Mouse (Mus musculus) Patski (cell line): ENCODE measurements around the gene Dhx16. TPM values are rescaled to one million over a fixed set of nuclear protein-coding genes. Genes with fewer than 3 reads are reported as not detected.

Experiments used
- ATAC-seq: fragments of 100-300 bp; one replicate; pipeline ENCODE4 v1.8.0; 2021
- CTCF ChIA-PET: fragments of 350-600 bp; sonication (Branson Sonifier 250); formaldehyde crosslinking; loops from one replicate; lab custom pipeline; 2022; ENCODE audit warnings: inconsistent platforms; lab: Charles Lee
- POLR2A ChIA-PET: fragments of 350-600 bp; sonication (Branson Sonifier 250); formaldehyde crosslinking; loops from one replicate; lab custom pipeline; 2022; ENCODE audit warnings: antibody characterized with exemption, inconsistent platforms; lab: Charles Lee
- DNase-seq: peaks from one replicate; pipeline ENCODE4 v3.0.0-alpha.2; 2011; ENCODE audit warnings: low read depth, low spot score
- H3K27me3 ChIP-seq: fragments of 371-371 bp; one replicate; pipeline ENCODE4 v1.5.1; 2021
- CTCF ChIP-seq: fragments of 100-300 bp; IDR thresholded peaks from one replicate; pipeline ENCODE4 v1.5.1; 2021
- in situ Hi-C: fragments of 300-500 bp; cut with MboI; formaldehyde crosslinking; loops from 3 replicates; pipeline ENCODE4 v1.11.1; 2018; ENCODE audit warnings: low pct_unique_long_range_greater_than_20kb, mixed read lengths
- polyA plus RNA-seq: library from polyadenylated mRNA; unstranded; gene quantifications from one replicate; pipeline ENCODE4 v1.2.3, GENCODE M21; 2021

The Dhx16 gene
- polyA plus RNA-seq, 1 experiment from 2014 or later, result 68.9 TPM

DNA sequence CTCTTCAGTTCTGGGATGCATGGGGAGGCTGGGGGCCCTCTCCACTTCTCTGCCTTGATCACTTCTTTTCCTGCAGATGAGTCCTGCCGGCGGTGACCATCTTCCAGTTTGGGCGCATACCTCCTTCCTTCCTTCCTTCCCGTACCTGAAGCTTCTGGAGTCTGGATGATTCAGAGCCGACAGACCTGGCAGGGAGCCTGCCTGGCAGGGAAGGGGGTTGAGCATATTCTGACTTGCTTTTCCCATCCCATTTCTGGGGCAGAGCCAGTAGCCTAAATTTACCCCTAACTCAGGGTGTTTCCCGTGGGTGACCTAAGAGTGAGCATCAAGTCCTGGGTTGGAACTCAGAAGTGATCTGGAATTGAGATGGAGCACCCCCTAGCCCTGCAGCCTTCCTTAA, 4.9 kb upstream of the Dhx16 start:
- in situ Hi-C loops, result loop anchor here (5.0 to 10.0 kb wide), 2 partner anchors 37 to 290 kb away; partner anchors contain the start of gene Tubb5
- no peaks in the 10 kb centered on the region for H3K27me3 ChIP-seq
- TF ChIP-seq CTCF, result no peak
- ChIA-PET POLR2A (interaction anchor here (2.0 to 2.8 kb wide), 2 partner anchors 39 to 42 kb away, joined by 7 to 19 read pairs; no protein-coding TSS in a partner anchor), CTCF (interaction anchor here (0.9 to 3.6 kb wide), 9 partner anchors 13 to 136 kb away, joined by 3 to 39 read pairs (median 9); partner anchors contain the start of genes 2310061I04Rik, Mdc1, Nrm and Tubb5)
- ATAC-seq (no peak), DNase-seq (no peak)

DNA sequence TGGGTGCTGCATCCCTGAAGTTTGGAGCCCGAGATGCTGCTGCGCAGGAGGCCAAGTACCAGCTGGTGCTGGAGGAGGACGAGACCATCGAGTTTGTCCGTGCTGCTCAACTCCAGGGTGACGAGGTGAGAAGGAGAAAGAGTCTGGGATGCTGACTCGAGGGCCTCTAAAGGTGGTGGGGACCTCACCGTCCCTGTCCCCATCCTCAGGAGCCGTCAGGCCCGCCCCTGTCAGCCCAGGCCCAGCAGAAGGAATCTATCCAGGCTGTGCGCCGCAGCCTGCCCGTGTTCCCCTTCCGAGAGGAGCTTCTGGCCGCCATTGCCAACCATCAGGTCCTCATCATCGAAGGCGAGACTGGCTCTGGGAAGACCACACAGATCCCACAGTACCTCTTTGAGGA, 3.3 kb downstream of the Dhx16 start:
- no peak for DNase-seq
- CTCF ChIA-PET, result interaction anchor here (1.0 kb wide), 1 partner anchor 45 kb away, joined by 3 read pairs; no protein-coding TSS in a partner anchor
- ATAC-seq, result no peak
- POLR2A ChIA-PET, result interaction anchor here (1.1 kb wide), 1 partner anchor 11 kb away, joined by 3 read pairs; no protein-coding TSS in a partner anchor
- in situ Hi-C loops, result no loop called here
- TF ChIP-seq CTCF, result no peak
- H3K27me3 ChIP-seq, result no peaks in the 10 kb centered on the region

DNA sequence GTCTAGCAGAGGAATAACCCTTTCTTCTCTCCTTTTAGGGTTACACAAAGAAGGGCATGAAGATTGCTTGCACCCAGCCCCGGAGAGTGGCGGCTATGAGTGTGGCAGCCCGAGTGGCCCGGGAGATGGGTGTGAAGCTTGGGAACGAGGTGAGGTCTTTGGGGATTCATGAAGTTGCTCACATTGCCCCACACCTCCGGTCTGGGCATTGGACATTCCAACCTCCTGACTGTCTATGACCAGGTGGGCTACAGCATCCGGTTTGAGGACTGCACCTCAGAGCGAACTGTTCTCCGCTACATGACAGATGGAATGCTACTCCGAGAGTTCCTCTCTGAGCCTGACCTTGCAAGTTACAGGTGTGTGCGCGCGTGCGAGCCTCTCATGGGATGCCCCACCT, 4.2 kb downstream of the Dhx16 start:
- ChIA-PET POLR2A (no interaction called here), CTCF (no interaction called here)
- in situ Hi-C loops, result no loop called here

DNA sequence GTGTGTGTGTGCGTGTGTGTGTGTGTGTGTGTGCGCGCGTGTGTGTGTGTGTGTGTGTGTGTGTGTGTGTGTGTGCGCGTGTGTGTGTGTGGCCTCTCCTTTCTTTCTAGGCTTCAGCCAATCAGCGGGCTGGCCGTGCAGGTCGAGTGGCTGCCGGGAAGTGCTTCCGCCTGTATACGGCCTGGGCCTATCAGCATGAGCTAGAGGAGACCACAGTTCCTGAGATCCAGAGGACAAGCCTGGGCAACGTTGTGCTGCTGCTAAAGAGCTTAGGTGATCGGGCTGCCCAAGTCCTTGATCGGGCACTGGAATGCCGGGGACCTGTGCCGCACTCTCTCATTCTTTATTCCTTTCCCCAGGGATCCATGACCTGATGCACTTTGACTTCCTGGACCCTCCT, 8.1 kb downstream of the Dhx16 start:
- POLR2A ChIA-PET, result no interaction called here

More for the DNA sequence above, 4.2 kb downstream of the Dhx16 start:
- no peak for TF ChIP-seq CTCF
- DNase-seq (no peak), ATAC-seq (no peak)
- no peaks in the 10 kb centered on the region for H3K27me3 ChIP-seq

DNA sequence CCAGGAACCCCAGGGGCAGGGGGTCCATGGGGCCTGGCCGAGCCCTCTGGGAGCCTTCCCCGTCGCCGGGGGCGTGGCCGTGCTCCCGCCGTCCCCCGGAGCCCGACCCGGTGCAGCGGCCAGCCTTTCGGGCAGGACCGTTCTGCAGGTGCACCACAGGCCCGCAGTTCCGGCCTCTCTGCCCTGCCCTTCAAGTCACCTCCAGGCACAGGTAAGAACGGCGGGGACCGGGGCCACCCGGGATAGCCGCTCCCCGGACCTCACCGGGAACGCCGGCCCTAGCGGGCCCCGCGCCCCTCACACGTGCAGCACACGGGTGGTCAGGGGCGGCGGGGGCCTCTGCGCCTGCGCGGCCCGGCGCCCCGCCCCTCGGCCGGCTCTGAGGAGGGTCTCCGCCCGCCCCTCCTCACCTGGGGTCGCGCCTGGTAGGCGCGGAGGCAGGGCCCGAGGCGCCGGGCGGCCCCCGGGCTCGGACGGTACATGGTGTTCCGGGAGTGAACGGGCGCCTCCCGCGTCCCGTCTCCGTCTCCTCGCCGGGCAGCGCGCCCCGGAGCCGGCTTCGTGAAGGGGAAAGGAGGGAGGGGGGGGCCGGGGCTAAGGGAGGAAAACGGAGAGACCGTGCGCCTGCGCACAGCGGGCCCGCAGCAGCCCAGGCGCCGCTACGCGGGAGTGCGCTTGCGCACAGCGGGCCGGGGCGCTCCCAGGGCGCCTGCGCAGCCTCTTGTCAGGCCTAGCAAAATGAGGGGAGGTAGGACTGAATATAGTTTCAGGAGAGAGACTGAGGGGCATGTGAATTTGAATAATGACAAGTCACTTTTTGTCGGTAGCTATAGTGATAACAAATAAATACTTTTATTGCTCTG, 17.4 kb downstream of the Dhx16 start, which contains the start of gene 2310061I04Rik:
2310061I04Rik (minus strand) TSS at position 651 of the 863 bp plus-strand sequence.
- no peaks in the 10 kb centered on the region for H3K27me3 ChIP-seq
- DNase-seq, result no peak
- ATAC-seq, result peak; percentile 48
- ChIA-PET CTCF (interaction anchor here (1.0 kb wide), 1 partner anchor 23 kb away, joined by 3 read pairs; no protein-coding TSS in a partner anchor), POLR2A (interaction anchor here (1.3 to 1.8 kb wide), 3 partner anchors 17 to 19 kb away, joined by 4 to 5 read pairs (median 4); partner anchors contain the start of genes Dhx16, Mrps18b and Ppp1r10)
- no peak for TF ChIP-seq CTCF
- in situ Hi-C loops, result no loop called here

More for the DNA sequence above, 8.1 kb downstream of the Dhx16 start:
- CTCF ChIA-PET, result interaction anchor here (1.2 kb wide), 1 partner anchor 13 kb away, joined by 3 read pairs; no protein-coding TSS in a partner anchor
- ATAC-seq (no peak), DNase-seq (no peak)
- no peaks in the 10 kb centered on the region for H3K27me3 ChIP-seq
- TF ChIP-seq CTCF, result no peak
- in situ Hi-C loops, result no loop called here

DNA sequence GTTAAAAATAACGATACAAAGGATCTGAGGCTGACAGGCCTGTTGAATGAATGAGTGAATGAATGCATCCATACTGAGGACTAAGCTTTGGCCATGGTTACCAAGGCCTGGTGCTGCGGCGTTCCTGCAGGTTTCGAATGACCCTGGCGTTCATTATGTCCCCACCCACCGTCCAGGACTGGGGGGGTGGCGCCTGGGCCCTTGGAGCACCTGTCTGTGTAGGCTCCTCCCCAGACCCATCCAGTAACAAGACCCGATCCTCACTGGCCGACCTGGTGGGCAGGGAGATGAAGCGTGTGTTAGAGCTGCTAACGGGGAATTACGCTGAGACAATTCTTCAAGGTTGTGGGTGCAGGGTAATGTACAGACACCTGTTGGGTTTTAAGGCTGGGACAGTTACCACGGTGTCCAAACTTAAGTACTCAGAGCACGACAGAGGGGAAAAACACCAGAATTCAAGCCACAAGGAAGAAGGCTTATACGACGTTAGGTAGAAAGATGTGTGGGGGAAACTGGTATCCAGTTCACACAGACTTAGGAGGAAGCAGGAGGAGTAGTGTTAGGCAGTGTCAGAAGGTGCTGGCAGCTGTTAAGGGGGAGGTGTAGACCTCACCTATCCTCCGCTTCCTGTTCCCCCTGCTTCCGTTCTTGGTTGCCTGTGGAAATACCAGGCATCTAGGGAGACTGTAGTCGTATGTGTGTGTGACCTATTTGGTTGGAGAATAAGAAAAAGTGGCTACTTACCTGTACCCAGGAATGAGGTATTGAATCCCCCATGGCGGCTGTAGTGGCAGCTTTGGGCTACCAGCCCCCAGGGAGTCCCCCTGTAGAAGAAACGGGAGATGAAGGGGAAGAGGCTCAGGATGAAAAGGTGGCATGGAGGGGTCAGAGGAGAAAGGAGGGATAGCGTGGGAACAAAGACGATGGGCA, 18.3 kb downstream of the Dhx16 start:
- TF ChIP-seq CTCF, result no peak
- ATAC-seq (peak; percentile 4), DNase-seq (no peak)
- CTCF ChIA-PET, result interaction anchor here (1.0 kb wide), 1 partner anchor 23 kb away, joined by 3 read pairs; no protein-coding TSS in a partner anchor
- in situ Hi-C loops, result no loop called here
- H3K27me3 ChIP-seq, result no peaks in the 10 kb centered on the region
- POLR2A ChIA-PET, result interaction anchor here (1.3 to 1.8 kb wide), 3 partner anchors 18 to 21 kb away, joined by 3 to 4 read pairs (median 4); partner anchors contain the start of genes Dhx16, Mrps18b and Ppp1r10

DNA sequence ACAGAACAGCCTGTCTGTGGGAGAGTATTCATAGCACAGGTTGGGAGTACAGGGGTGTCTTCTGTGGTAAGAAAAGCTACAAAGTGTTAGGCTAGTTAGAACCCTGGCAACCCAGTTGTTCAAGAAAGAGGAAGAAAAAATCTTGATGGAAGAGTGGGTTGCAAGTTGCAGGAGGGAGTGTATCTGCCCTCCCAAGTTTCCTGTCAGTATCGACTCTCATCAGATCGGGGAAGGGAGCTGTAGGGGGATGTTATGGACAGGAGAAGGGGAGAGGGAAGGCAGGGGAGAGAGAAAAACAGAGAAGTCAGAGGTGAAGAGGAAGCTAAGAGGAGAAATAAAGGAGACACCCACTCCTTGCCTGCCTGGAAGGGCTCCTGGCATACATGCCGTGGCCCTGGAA, 21.0 kb downstream of the Dhx16 start:
- POLR2A ChIA-PET, result interaction anchor here (0.6 to 1.9 kb wide), 4 partner anchors 9 to 84 kb away, joined by 3 to 5 read pairs (median 4); partner anchors contain the start of genes Dhx16 and Tubb5
- no peaks in the 10 kb centered on the region for H3K27me3 ChIP-seq
- ATAC-seq (no peak), DNase-seq (no peak)
- TF ChIP-seq CTCF, result no peak
- in situ Hi-C loops, result loop anchor here (25.0 kb wide), 1 partner anchor 1788 kb away; the partner anchor contains the start of genes Brd2 and H2-DMa
- CTCF ChIA-PET, result interaction anchor here (1.0 kb wide), 1 partner anchor 20 kb away, joined by 3 read pairs; no protein-coding TSS in a partner anchor

DNA sequence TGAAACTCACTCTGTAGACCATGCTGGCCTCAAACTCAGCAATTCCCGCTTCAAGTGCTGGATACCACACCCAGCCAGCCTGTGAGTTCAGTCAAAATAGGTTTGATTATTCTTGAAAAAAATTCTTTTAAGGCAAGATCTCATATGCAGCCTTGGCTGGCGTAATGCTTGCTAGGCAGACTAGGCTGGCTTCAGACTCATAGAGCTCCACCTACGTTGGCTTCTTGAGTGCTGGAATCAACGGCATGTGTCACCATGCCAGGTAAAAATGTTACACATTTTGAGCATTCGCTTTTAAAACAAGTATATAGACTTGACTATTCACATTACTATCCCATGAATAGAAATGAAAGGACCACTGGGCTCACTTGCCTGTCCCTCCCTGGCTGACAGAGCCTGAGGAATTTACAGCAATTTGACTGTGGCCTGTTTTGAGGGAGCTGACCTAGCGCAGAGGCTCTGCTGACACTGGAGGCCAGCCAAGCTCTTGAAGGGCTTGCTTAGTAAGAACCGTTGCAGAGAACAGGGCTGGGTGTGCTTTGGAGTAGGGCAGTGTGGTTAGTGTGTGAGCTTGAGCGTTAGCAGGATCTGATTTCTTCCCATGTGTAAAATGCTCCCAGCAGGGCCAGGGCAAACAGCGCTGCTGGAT, 23.8 kb downstream of the Dhx16 start:
- peak; percentile 72 for ATAC-seq
- ChIA-PET POLR2A (interaction anchor here (1.1 to 1.2 kb wide), 2 partner anchors 9 to 10 kb away, joined by 3 to 4 read pairs; no protein-coding TSS in a partner anchor), CTCF (interaction anchor here (1.4 kb wide), 1 partner anchor 24 kb away, joined by 5 read pairs; the partner anchor contains the start of gene Dhx16)
- DNase-seq, result peak; percentile 68
- in situ Hi-C loops, result loop anchor here (25.0 kb wide), 1 partner anchor 1791 kb away; the partner anchor contains the start of genes Brd2 and H2-DMa
- TF ChIP-seq CTCF, result no peak
- no peaks in the 10 kb centered on the region for H3K27me3 ChIP-seq

DNA sequence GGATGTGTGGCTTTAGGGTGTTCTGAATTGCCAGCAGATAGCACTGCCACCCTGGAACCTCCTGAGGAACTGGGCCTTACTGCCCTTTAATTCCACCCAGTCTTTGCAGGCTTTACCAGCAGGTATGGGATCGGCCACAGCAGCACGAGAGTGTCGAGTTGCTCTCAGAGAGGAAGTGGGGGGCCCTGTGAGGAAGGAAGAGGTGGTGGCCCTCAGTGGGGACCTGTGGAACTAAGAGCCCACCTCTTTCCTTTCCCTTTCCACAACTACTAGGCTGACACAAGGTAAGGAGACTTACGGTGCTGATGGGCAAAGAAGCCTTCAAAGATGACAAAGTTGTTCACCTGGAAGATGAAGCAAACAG, 24.4 kb downstream of the Dhx16 start:
- TF ChIP-seq CTCF, result no peak
- DNase-seq (no peak), ATAC-seq (no peak)
- in situ Hi-C loops, result loop anchor here (25.0 kb wide), 1 partner anchor 1792 kb away; the partner anchor contains the start of genes Brd2 and H2-DMa
- H3K27me3 ChIP-seq, result no peaks in the 10 kb centered on the region
- ChIA-PET POLR2A (no interaction called here), CTCF (no interaction called here)
